Mouse (Mus musculus): Measurements from ENCODE around the gene Cbfb.

DNA sequence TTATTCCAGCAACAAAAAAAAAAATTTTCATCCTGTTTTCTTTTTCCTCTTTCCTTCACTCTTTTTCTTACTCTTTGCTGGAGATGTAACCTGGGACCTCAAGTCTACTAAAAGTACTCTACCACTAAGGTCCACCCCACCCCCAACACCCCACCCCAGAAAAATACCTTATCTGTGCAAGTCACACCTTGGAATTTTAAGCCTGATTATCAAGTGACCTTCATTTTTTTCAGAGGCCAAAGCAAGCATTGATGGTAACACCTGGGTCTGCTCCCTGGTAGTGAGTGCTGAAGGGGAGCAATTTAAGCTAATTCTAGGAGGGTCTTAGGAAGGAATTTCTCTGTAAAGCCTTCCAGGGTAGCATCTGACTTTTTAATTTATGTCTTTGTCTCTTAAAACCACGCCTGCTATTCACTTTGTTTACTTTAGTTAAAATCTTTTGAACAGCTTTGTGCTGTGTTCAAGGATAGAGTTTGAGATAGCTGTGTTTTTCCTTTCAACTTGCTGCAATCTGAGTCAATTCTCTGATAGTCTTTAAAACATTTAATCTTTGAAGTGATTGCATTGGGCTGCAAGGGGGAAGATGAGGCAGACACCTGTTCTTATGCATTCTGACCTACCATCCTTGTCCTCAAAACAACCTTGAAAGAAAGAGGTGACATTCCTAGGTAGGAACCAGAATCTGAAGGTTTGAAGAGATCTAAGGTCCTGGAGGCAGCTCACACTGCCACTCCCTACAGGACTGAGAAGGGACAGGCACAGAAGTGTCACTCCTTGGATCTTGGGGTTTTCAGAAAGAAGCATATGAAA is 62.9 kb downstream of the Cbfb start:
- TF ChIP-seq CTCF (IDR thresholded peaks at IDR 0.05; ENCODE audit: borderline replicate concordance, extremely low read depth, insufficient read depth, insufficient read length) (no peak), POLR2A (IDR thresholded peaks at IDR 0.05; ENCODE audit: borderline replicate concordance, extremely low read depth, insufficient read depth, insufficient read length, poor library complexity, severe bottlenecking) (no peak)
